Mouse (Mus musculus) ES-E14 (cell line): ENCODE measurements around the gene Piezo1. TPM values are rescaled to one million over a fixed set of nuclear protein-coding genes. Genes with fewer than 3 reads are reported as not detected.

Experiments used
- DNase-seq: peaks from one replicate; pipeline ENCODE4 v3.0.0-alpha.2; 2013; ENCODE audit warnings: low read depth, low spot score
- H3K27ac ChIP-seq: 2 replicates; pipeline ENCODE4 v1.5.1; 2012; ENCODE audit warnings: low read depth, mild to moderate bottlenecking, low read length, moderate library complexity, mixed read lengths; ENCODE audit not compliant: poor library complexity, insufficient read depth, severe bottlenecking
- H3K36me3 ChIP-seq: 2 replicates; pipeline ENCODE4 v1.6.1; 2012; ENCODE audit warnings: mild to moderate bottlenecking, low read length, moderate library complexity, mixed read lengths; ENCODE audit not compliant: control insufficient read depth, poor library complexity, insufficient read depth, severe bottlenecking
- H3K4me1 ChIP-seq, 2 experiments: fragments of 150-350 bp in 1 of 2; sonication (generic) in 1 of 2; 2 replicates each; pipeline ENCODE4 v1.6.1; 2012; ENCODE audit warnings: low read length in 2 of 2, mild to moderate bottlenecking in 1 of 2, mixed read lengths in 1 of 2; ENCODE audit not compliant: control insufficient read depth in 2 of 2, insufficient read depth in 2 of 2, poor library complexity in 1 of 2
- H3K4me3 ChIP-seq, 2 experiments: fragments of 150-350 bp in 1 of 2; sonication (generic) in 1 of 2; 2 replicates each; pipeline ENCODE4 v1.5.1; 2012; ENCODE audit warnings: low read length in 2 of 2, low read depth in 1 of 2, mild to moderate bottlenecking in 1 of 2, mixed read lengths in 1 of 2; ENCODE audit not compliant: insufficient read depth in 1 of 2, poor library complexity in 1 of 2, severe bottlenecking in 1 of 2
- H3K9ac ChIP-seq: 2 replicates; pipeline ENCODE4 v1.6.1; 2012; ENCODE audit warnings: low read depth, mild to moderate bottlenecking, low read length, mixed read lengths; ENCODE audit not compliant: poor library complexity, insufficient read depth, severe bottlenecking
- H3K9me3 ChIP-seq: fragments of 150-350 bp; sonication (generic); 2 replicates; pipeline ENCODE4 v1.6.1; 2012; ENCODE audit warnings: low read depth, mild to moderate bottlenecking, low read length; ENCODE audit not compliant: control insufficient read depth, insufficient read depth
- CHD2 ChIP-seq: IDR thresholded peaks from 2 replicates; pipeline ENCODE4 v1.6.1; 2014; ENCODE audit warnings: mild to moderate bottlenecking, low read depth, low read length, inconsistent platforms
- HCFC1 ChIP-seq: IDR thresholded peaks from 2 replicates; pipeline ENCODE4 v1.6.1; 2012; ENCODE audit warnings: low read length, inconsistent platforms, borderline replicate concordance; ENCODE audit not compliant: insufficient read depth
- MAFK ChIP-seq: IDR thresholded peaks from 2 replicates; pipeline ENCODE4 v1.6.1; 2014; ENCODE audit warnings: mild to moderate bottlenecking, low read depth, low read length, inconsistent platforms; ENCODE audit not compliant: insufficient read depth
- ZC3H11A ChIP-seq: IDR thresholded peaks from 2 replicates; pipeline ENCODE4 v1.6.1; 2012; ENCODE audit warnings: low read depth, mild to moderate bottlenecking, inconsistent platforms, low read length, borderline replicate concordance
- ZNF384 ChIP-seq: IDR thresholded peaks from 2 replicates; pipeline ENCODE4 v1.6.1; 2012; ENCODE audit warnings: low read depth, low read length, inconsistent platforms
- in situ Hi-C, 2 experiments: fragments of 600-800 bp; cut with MboI; formaldehyde crosslinking; loops; one replicate each; pipeline ENCODE4 v1.15.1; 2025; ENCODE audit warnings: low sequenced_read_pairs in 2 of 2, inconsistent platforms in 1 of 2; ENCODE audit not compliant: unreplicated experiment in 2 of 2
- total RNA-seq: library from RNA; depleted of rRNA; stranded (reverse); fragments of 300-350 nt; gene quantifications from 2 replicates; pipeline ENCODE4 v1.2.3, GENCODE M21; 2012

Piezo1 gene
- total RNA-seq, 1 experiment, result 204 TPM

GRCm38 (mm10) chr8:122484831-122485230 is 66.3 kb downstream of the Piezo1 start:
- no peak for TF ChIP-seq CHD2
- TF ChIP-seq HCFC1, result no peak
- no peak for TF ChIP-seq ZNF384
- no peak for TF ChIP-seq MAFK
- TF ChIP-seq ZC3H11A, result no peak
- in situ Hi-C loops, result no loop called here
- H3K9ac ChIP-seq, result no peak overlapping the region

GRCm38 (mm10) chr8:122483877-122484276 is 67.3 kb downstream of the Piezo1 start:
- H3K36me3 ChIP-seq, result peaks cover 97% of the 10 kb centered on the region
- in situ Hi-C loops, result no loop called here
- H3K4me1 ChIP-seq, result no peaks in the 10 kb centered on the region
- H3K27ac ChIP-seq, result no peak overlapping the region
- no peaks in the 10 kb centered on the region for H3K9me3 ChIP-seq
- DNase-seq, result no peak
- no peak overlapping the region for H3K4me3 ChIP-seq
- TF ChIP-seq MAFK (no peak), ZNF384 (no peak), CHD2 (no peak), HCFC1 (no peak), ZC3H11A (no peak)
- no peak overlapping the region for H3K9ac ChIP-seq

More at GRCm38 (mm10) chr8:122484831-122485230, 66.3 kb downstream of the Piezo1 start:
- H3K9me3 ChIP-seq, result no peaks in the 10 kb centered on the region
- no peak overlapping the region for H3K27ac ChIP-seq
- H3K4me3 ChIP-seq, result no peak overlapping the region
- H3K36me3 ChIP-seq, result peaks cover 96% of the 10 kb centered on the region
- no peaks in the 10 kb centered on the region for H3K4me1 ChIP-seq
- DNase-seq, result no peak

DNA sequence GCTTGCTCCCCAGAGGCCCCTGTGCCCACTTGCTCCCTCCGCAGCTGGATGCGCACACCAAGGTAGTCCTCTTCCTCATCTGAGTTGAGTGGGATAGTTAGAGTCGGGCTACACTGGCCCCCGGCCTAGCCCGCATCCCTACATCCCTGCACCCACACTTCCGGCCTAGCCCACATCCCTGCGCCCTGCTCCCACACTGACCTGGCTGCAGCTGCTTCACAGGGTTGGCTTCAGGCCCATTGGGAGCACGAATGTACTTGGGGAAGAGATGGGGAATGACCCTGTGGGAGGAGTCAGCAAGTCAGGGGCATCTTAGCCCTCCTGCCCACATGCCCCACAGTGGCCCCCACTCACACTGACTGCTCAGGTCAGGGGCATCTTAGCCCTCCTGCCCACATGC is 68.7 kb downstream of the Piezo1 start:
- H3K4me1 ChIP-seq, result no peaks in the 10 kb centered on the region
- no peak overlapping the region for H3K27ac ChIP-seq
- H3K36me3 ChIP-seq, result peaks cover 88% of the 10 kb centered on the region
- no peaks in the 10 kb centered on the region for H3K9me3 ChIP-seq
- in situ Hi-C loops, result no loop called here
- no peak overlapping the region for H3K9ac ChIP-seq
- no peak for DNase-seq
- no peak for TF ChIP-seq MAFK
- no peak for TF ChIP-seq ZNF384
- no peak for TF ChIP-seq HCFC1
- TF ChIP-seq ZC3H11A, result no peak
- TF ChIP-seq CHD2, result no peak
- H3K4me3 ChIP-seq, result no peak overlapping the region

DNA sequence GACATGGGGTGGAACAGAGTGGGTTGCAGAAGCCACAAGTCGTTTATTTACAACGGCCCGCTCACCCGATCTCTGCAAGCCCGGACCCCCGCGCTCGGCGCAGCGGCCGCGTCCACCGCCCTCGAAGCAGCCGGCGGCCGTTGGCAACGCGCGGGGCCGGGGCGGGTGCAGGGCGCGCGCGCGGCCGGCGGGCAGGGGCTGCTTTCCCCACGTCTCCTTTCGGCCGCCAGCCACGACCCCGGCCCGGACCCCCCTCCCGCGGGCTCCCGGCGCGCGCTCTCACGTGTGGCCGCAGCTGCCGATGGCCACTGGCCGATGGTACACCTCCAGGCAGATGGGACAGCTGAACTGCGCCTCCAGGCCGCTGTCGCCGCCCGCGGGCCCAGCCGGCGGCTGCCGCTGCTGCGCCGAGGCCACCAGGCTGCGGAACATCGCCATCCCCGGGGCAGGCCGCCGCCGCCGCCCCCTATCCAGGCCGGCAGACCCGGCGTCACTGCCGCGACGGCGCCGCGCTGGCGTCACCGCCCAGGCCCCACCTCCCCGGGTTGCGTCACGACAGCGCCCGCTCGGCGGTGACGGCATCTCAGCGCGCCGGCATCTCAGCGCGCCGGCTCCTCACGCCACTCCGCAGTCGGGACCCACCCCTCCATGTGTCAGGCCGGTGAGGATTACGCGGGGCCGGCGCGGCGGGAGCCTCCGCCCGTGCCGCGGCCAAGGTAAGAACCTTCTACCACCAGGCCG is 75.4 kb downstream of the Piezo1 start, which contains the start of the genes Rnf166 and Ctu2:
Gene Rnf166 (minus strand): TSS at position 485 of the 741 bp plus-strand sequence.
Gene Ctu2 (plus strand): TSS at position 564 of the 741 bp plus-strand sequence.
- H3K27ac ChIP-seq, result no peak within 1 kb of the TSS
- peak within 1 kb of the TSS; percentile 85 to 92 for H3K4me3 ChIP-seq
- in situ Hi-C loops, result no loop called here
- peaks cover 26% of the 10 kb centered on the region for H3K36me3 ChIP-seq
- DNase-seq, result peak; percentile 78
- H3K4me1 ChIP-seq, result peaks cover 0 to 9% of the 10 kb centered on the region in 2 experiments; a peak in 1 of 4 replicates
- peak within 1 kb of the TSS; percentile 85 for H3K9ac ChIP-seq
- H3K9me3 ChIP-seq, result no peaks in the 10 kb centered on the region
- TF ChIP-seq ZC3H11A (peak; percentile 36; the same call in 1 of the 2 replicates), MAFK (no peak), HCFC1 (peak; percentile 86)
